Mouse (Mus musculus) bone marrow macrophage, adult 2 months (primary cell): ENCODE results near the gene E130309D02Rik. TPM values are rescaled to one million over a fixed set of nuclear protein-coding genes. Genes with fewer than 3 reads are reported as not detected.

Source experiments
- H3K27ac ChIP-seq: 2 replicates; pipeline ENCODE4 v1.5.1; 2012; ENCODE audit warnings: low read depth, low read length; ENCODE audit not compliant: insufficient read depth
- H3K4me1 ChIP-seq: 2 replicates; pipeline ENCODE4 v1.6.1; 2012; ENCODE audit warnings: low read length; ENCODE audit not compliant: control insufficient read depth, insufficient read depth
- H3K4me3 ChIP-seq: 2 replicates; pipeline ENCODE4 v1.5.1; 2012; ENCODE audit warnings: mild to moderate bottlenecking, low read length, moderate library complexity; ENCODE audit not compliant: insufficient read depth
- CTCF ChIP-seq: IDR thresholded peaks from 2 replicates; pipeline ENCODE4 v1.5.1; 2012; ENCODE audit warnings: low read depth, mild to moderate bottlenecking, low read length, moderate library complexity
- POLR2A ChIP-seq: IDR thresholded peaks from 2 replicates; pipeline ENCODE4 v1.6.1; 2012; ENCODE audit warnings: mild to moderate bottlenecking, low read depth, low read length, borderline replicate concordance
- polyA plus RNA-seq: library from polyadenylated mRNA; stranded (reverse); fragments of >200 nt; gene quantifications from 2 replicates; pipeline ENCODE4 v1.2.4, GENCODE M21; 2012; ENCODE audit not compliant: missing spikeins, insufficient read depth, insufficient read length

The E130309D02Rik gene
- polyA plus RNA-seq, 1 experiment = 14.3 TPM

DNA sequence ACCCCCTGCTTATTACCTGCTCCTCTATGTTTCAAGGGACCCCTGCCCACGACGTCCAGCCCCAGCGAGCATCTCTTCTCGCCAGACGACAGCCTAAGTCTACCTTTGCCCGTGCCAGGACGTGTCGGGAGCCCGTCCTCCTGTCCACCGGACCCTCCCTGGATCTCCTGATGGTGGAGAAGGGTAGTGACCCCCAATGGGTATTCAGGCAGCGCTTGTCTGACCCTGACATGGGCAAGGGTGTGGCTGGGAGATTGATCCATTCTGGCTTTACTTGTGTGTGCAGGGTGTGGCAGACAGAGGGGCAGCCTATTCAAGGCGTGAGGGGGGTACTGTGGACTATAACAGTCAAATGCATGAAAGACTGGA is 45.0 kb downstream of the E130309D02Rik start:
- TF ChIP-seq CTCF = no peak
- no peak for TF ChIP-seq POLR2A
- H3K4me3 ChIP-seq = peak overlapping the region; percentile 92
- no peak overlapping the region for H3K27ac ChIP-seq
- H3K4me1 ChIP-seq = peaks cover 18% of the 10 kb centered on the region

DNA sequence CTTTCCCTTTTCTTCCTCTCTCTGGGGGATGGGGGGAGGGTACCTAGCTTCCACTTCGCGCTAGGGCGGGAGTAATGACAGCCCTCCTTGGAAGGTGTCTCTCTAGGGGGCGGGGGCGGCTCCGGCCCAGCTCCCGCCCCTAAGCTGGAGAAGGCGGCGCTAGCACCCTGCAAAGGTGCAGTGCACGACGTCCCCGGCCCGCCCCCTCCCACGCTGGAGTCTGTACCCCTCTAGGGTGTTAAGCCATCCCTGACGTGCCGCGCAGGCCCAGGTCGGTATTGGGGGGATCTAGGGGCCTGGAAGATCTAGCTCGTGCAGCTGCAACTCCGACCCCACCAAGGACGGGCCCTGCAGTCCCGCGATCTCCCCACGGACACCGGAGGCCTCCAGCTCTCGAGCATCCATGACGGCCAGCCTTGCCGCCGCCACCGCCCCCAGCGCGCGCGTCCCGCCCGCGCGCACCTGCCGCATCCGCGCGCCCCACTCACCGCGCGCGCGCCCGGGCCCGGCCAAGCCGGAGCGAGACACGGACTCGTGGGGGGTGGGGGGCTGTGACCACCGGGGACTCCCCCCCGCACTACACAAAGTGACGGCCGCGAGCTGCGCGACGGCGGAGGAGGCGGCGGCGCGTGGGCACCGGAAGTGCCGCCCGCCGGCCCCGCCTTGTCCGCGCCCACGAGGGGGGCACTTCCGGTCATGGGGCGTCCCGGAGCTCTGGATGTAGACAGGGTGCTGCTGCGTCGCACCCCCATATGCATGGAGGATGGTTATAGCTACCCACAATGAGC is 45.6 kb downstream of the E130309D02Rik start, which contains the start of gene Zfp316:
Gene Zfp316 (minus strand): TSS at position 660 of the 788 bp plus-strand sequence.
- no peak for TF ChIP-seq CTCF
- TF ChIP-seq POLR2A = no peak
- H3K4me1 ChIP-seq = peaks cover 18% of the 10 kb centered on the region
- peak within 1 kb of the TSS; percentile 92 for H3K4me3 ChIP-seq
- H3K27ac ChIP-seq = no peak within 1 kb of the TSS

DNA sequence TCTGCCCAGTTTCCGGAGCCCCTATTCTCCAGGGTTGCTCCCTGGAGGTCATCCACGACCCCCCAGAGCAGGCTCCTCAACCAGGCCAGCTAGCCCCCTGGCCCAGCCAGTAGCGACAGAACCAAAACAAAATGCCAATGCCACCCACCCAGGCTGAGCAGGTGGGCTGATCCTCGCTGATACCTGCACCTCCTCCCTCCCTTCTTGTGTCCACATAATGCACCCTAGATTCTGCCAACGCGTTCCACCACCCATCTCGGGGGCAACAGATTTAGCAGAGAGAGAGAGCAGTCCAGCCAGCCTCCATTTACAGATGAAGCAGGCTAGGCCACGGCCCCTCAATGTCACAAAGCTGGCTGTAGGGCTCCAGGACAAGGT is 46.2 kb downstream of the E130309D02Rik start:
- TF ChIP-seq CTCF (no peak), POLR2A (no peak)
- Histone ChIP-seq H3K4me1 (peaks cover 18% of the 10 kb centered on the region), H3K27ac (no peak overlapping the region)

DNA sequence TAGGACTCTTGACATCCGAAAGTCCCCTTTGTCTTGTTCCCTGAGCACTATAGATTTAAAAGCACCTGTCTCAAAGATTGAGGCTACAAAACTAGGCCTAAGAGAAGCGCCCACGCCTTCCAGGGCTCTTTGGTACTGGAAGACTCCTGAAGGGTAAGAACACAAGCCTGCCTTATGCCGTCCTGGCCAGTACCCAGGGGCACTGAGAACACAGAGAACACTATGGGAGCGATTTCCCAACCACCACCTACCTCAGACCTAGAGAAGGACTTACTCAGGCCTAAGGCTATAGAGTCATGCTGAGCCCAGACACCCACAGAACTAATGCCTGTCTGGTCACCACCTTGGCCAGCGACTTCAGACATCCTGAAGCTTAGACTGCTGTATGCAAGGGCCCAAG is 48.4 kb downstream of the E130309D02Rik start:
- TF ChIP-seq POLR2A (no peak), CTCF (no peak)
- no peak overlapping the region for H3K4me3 ChIP-seq
- peaks cover 12% of the 10 kb centered on the region for H3K4me1 ChIP-seq
- no peak overlapping the region for H3K27ac ChIP-seq

More for the DNA sequence above, 46.2 kb downstream of the E130309D02Rik start:
- H3K4me3 ChIP-seq = peak overlapping the region; percentile 92

DNA sequence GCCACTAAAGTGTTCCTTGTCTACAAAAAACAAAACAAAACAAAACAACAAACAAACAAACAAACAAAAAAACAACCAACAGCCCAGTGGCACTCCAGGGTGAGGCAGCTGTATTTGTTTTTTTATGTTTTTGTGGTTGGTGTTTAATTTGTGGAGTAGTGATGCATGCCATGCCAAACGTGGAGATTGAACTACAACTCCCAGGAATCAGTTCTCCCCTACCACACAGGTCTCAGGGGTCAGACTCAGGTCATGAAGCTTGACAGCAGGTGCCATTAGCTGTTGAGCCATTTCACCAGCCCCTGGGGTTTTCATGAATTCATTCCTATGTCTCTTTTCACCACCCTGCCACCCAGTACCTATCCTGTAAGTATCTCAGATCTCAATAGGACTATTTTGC is 49.8 kb downstream of the E130309D02Rik start:
- no peak for TF ChIP-seq POLR2A
- no peak for TF ChIP-seq CTCF
- peaks cover 1% of the 10 kb centered on the region; the same call in 1 of the 2 replicates for H3K4me1 ChIP-seq
- no peak overlapping the region for H3K27ac ChIP-seq
- no peak overlapping the region for H3K4me3 ChIP-seq

DNA sequence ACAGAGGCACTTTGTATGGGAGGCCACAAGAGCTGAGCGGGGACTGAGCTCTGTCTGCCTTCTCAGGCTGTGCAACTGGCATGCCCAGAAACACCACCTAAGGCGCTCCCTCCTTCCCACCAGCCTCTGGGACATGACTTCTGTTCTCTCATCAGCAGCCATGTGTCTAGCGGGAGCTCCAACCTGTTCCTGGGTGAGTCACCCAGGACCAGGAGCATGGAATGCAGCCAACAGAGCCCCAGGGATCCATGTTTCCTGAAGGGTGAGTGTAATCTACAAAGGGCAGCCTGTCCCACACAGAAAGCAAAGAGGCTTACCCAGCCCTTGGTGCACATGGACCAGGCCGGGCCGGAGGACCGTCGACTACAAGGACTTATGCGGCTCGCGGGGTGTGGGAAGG is 50.5 kb downstream of the E130309D02Rik start:
- Histone ChIP-seq H3K4me1 (peaks cover under 1% of the 10 kb centered on the region; the same call in 1 of the 2 replicates), H3K27ac (no peak overlapping the region), H3K4me3 (no peak overlapping the region)
- TF ChIP-seq CTCF = no peak
- no peak for TF ChIP-seq POLR2A

DNA sequence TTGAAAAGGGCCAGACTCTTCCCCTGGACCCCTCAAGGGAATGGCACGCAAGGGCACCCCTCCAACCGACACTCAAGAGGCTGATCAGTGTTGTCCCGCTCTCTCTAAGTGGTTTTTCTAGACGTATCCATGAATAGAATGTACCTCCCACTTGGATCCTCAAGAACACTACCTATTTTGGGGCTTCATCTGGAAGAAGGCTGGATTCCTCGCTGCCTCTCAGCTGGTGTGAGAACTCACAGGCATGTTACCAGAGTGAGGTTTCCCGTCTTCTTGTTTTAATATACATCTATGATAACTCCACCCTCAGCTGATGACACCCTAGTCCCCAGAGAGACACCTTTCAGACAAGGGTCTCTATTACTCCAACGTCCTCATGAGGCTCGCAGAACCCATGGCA is 53.5 kb downstream of the E130309D02Rik start:
- TF ChIP-seq POLR2A (no peak), CTCF (no peak)
- Histone ChIP-seq H3K4me1 (peaks cover 4% of the 10 kb centered on the region), H3K27ac (no peak overlapping the region), H3K4me3 (no peak overlapping the region)

DNA sequence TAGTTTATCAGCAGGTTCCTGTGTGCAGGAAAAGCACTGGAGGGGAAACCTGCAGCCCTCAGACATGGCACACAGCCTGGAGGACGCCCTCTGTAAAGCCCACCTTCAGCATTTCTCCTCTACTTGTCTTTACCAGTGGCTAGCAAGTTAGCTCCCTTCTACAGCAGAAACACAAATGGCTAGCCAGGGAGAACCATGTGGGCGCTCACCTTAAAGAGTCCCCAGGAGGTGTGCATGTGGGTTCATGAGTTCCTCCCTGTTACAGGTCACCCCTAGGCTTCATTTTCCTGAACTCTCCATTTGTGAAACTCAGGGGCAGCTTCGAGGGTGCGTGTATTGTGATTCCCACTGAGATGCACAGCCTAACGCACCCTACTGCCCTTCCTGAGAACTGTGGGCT is 59.4 kb downstream of the E130309D02Rik start:
- Histone ChIP-seq H3K4me3 (no peak overlapping the region), H3K27ac (no peak overlapping the region), H3K4me1 (peaks cover 4% of the 10 kb centered on the region)
- TF ChIP-seq POLR2A = no peak

DNA sequence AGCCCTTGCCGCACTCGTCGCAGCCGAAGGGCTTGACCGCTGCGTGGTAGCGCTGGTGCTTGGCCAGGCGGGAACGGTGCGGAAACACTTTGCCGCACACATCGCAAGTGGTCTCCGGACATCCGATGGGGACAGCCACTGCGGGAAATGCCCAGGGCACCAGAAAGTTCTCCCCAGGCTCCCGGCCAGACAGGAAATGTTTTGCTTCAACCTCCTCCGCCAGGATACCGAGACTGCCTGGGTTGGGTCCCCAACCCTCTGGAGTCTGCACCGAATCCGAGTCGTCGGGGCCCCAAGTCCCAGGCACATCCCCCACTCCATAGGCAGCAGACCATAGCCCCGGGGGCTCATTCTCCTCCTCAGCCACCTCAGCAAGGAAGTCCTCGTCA is 60.0 kb downstream of the E130309D02Rik start:
- Histone ChIP-seq H3K4me1 (peaks cover 4% of the 10 kb centered on the region), H3K4me3 (no peak overlapping the region), H3K27ac (no peak overlapping the region)
- TF ChIP-seq POLR2A (no peak), CTCF (no peak)

DNA sequence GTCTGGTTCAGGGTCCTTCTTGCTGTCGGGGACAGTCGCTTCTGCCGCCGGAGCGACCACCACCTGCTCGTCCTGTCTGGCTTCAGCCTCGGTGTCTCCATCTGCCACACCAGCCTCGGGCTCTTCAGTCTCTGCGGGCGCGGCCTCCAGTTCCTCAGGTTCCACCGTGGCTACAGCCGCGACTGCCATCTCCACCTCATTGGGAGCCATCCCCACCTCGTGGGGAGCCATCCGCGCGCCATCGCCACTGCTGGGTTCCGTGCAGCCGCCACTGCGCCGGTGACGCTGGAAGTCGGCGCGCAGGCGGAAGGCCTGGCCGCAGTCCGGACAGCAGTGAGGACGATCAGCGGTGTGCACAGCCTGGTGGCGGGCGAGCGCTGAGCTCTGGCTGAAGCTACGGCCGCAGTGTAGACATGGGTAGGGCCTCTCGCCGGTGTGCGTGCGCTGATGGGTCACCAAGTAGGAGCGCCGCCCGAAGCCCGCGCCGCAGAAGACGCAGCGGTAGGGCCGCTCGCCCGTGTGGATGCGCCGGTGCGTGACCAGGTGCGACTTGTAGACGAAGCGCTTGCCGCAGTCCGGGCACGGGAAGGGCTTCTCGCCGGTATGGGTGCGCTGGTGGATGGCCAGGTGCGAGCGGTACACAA is 60.6 kb downstream of the E130309D02Rik start:
- TF ChIP-seq POLR2A (no peak), CTCF (no peak)
- no peak overlapping the region for H3K27ac ChIP-seq
- H3K4me3 ChIP-seq = peak overlapping the region; percentile 53
- H3K4me1 ChIP-seq = peaks cover 3% of the 10 kb centered on the region
